Mouse (Mus musculus) intestine, postnatal 0 days (tissue): ENCODE measurements around the gene Ubxn1. TPM values are rescaled to one million over a fixed set of nuclear protein-coding genes. Genes with fewer than 3 reads are reported as not detected.
A peak's percentile ranks its signal among the peaks of the same experiment; 100 is the strongest.
"Not testable (repeated sequence)": the region's sequence is repeated elsewhere in the genome, so short reads cannot be mapped to it uniquely, and the experiment has no call there.

ENCODE experiments used
- ATAC-seq: fragments of 200-750 bp; cut with Nextera tagmentation; 2 replicates; pipeline ENCODE4 v1.8.0; 2017; ENCODE audit warnings: mild to moderate bottlenecking, moderate TSS enrichment, moderate library complexity
- H3K27ac ChIP-seq: fragments of 300-500 bp; sonication (generic); 2 replicates; pipeline ENCODE4 v1.5.1; 2014; ENCODE audit warnings: mild to moderate bottlenecking, low read depth, low read length, moderate library complexity
- H3K27me3 ChIP-seq: fragments of 300-500 bp; sonication (generic); replicated peaks from 2 replicates; pipeline ENCODE4 v1.6.1; 2014; ENCODE audit warnings: low read length, mixed read lengths; ENCODE audit not compliant: control insufficient read depth, insufficient read depth
- H3K36me3 ChIP-seq: fragments of 300-500 bp; sonication (generic); 2 replicates; pipeline ENCODE4 v1.6.1; 2014; ENCODE audit warnings: mild to moderate bottlenecking, moderate library complexity; ENCODE audit not compliant: control insufficient read depth, insufficient read depth
- H3K4me1 ChIP-seq: fragments of 300-500 bp; sonication (generic); replicated peaks from 2 replicates; pipeline ENCODE4 v1.6.1; 2014; ENCODE audit warnings: antibody characterized with exemption, low read length, mixed read lengths; ENCODE audit not compliant: control insufficient read depth, insufficient read depth
- H3K4me2 ChIP-seq: fragments of 300-500 bp; sonication (generic); replicated peaks from 2 replicates; pipeline ENCODE4 v1.6.1; 2014; ENCODE audit warnings: low read depth, mild to moderate bottlenecking, moderate library complexity
- H3K4me3 ChIP-seq: fragments of 300-500 bp; sonication (generic); 2 replicates; pipeline ENCODE4 v1.5.1; 2014; ENCODE audit warnings: low read depth, low read length
- H3K9ac ChIP-seq: fragments of 300-500 bp; sonication (generic); 2 replicates; pipeline ENCODE4 v1.6.1; 2014; ENCODE audit warnings: mild to moderate bottlenecking, low read depth, low read length
- H3K9me3 ChIP-seq: fragments of 300-500 bp; sonication (generic); 2 replicates; pipeline ENCODE4 v1.6.1; 2016; ENCODE audit warnings: mixed run types; ENCODE audit not compliant: control insufficient read depth
- CTCF ChIP-seq: sonication (generic); IDR thresholded peaks from 2 replicates; pipeline ENCODE4 v1.5.1; 2016; ENCODE audit warnings: low read depth, mild to moderate bottlenecking, control low read depth, antibody characterized with exemption, moderate library complexity
- WGBS: fragments of 180-500 bp; shearing (Covaris S2); extraction: QIAGEN DNeasy Blood & Tissue Kit; methylation state at CpG from one replicate; pipeline ENCODE4 v1.1.7; 2014; 5-methylcytosine and 5-hydroxymethylcytosine counted together
- polyA plus RNA-seq: library from polyadenylated mRNA; unstranded; fragments of >200 nt; fragmentation: Nextera tagmentation; extraction: Ambion mirVana; gene quantifications from 2 replicates; pipeline ENCODE4 v1.2.1, GENCODE M21; 2015

Ubxn1 gene
- polyA plus RNA-seq, 1 experiment from 2014 or later = 170 TPM

DNA sequence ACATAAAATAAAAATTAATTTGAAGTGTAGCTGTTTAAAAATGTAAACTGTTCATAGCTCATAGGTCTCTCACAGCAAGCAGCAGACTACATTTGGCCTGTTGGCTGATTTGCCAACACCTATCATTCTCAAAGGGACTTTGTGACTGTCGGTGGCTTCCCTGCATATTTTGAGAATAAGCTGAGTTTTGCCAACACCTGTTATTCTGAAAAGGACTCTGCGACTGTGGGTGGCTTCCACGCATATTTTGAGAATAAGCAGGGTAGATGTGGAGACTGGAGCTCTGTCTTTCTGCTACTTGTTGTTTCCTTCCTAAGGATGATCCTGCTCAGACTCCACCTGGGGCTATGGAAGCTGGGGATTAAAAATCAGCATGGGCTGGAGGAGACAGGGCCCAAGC lies 18.2 kb upstream of the Ubxn1 start:
- ATAC-seq = no peak
- WGBS = 83% methylated on average over 3 of the region's 3 CpGs
- H3K36me3 ChIP-seq = no peaks in the 10 kb centered on the region
- H3K27ac ChIP-seq = no peak overlapping the region
- no peaks in the 10 kb centered on the region for H3K4me1 ChIP-seq
- H3K27me3 ChIP-seq = no peaks in the 10 kb centered on the region
- no peak for TF ChIP-seq CTCF
- no peaks in the 10 kb centered on the region for H3K9me3 ChIP-seq
- H3K9ac ChIP-seq = no peak overlapping the region
- no peak overlapping the region for H3K4me3 ChIP-seq
- no peak overlapping the region for H3K4me2 ChIP-seq

DNA sequence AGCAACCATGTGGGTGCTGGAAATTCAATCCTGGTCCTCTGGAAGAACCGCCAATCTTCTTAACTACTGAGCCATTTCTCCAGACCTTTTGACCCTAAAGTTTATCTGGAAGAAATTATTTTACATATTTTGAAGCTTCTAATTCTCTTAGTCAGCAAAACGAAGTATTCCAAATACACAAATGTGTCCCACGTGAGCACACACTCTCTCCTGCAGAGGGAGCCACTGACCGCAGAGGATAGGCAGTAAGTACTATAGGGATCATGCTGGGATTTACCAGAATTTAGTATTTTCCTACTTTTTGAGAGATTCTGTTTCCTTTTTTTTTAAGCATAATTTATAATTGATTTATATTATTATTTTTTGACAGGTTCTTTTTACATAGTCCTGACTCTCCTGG lies 13.6 kb upstream of the Ubxn1 start:
- no peak for ATAC-seq
- Histone ChIP-seq H3K4me2 (no peak overlapping the region), H3K9me3 (no peaks in the 10 kb centered on the region), H3K27me3 (no peaks in the 10 kb centered on the region), H3K4me1 (no peaks in the 10 kb centered on the region), H3K27ac (no peak overlapping the region), H3K4me3 (no peak overlapping the region), H3K36me3 (no peaks in the 10 kb centered on the region), H3K9ac (no peak overlapping the region)
- TF ChIP-seq CTCF = peak; percentile 79
- 31% methylated on average over 4 of the region's 4 CpGs for WGBS

DNA sequence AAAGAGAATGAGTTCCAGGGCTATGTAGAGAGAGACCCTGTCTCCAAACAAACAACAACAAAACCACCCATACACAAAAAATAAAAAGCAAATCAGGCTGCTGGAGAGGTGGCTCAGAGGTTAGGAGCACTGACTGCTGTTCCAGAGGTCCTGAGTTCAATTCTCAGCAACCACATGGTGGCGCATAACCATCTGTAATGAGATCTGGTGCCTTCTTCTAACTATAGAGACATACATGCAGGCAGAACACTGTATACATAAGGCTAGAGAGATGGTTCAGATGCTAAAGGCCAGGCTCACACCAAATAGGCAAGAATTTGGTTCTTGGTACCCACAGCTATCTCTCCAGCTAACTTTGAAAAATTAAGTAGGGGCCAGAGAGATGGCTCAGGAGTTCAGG lies 12.3 kb upstream of the Ubxn1 start:
- Histone ChIP-seq H3K9ac (no peak overlapping the region), H3K27ac (no peak overlapping the region), H3K4me3 (no peak overlapping the region), H3K4me2 (no peak overlapping the region), H3K36me3 (no peaks in the 10 kb centered on the region), H3K4me1 (no peaks in the 10 kb centered on the region), H3K27me3 (no peaks in the 10 kb centered on the region), H3K9me3 (no peaks in the 10 kb centered on the region)
- WGBS = 17% methylated on average over 1 of the region's 1 CpGs
- ATAC-seq = no peak
- peak; percentile 69 for TF ChIP-seq CTCF

DNA sequence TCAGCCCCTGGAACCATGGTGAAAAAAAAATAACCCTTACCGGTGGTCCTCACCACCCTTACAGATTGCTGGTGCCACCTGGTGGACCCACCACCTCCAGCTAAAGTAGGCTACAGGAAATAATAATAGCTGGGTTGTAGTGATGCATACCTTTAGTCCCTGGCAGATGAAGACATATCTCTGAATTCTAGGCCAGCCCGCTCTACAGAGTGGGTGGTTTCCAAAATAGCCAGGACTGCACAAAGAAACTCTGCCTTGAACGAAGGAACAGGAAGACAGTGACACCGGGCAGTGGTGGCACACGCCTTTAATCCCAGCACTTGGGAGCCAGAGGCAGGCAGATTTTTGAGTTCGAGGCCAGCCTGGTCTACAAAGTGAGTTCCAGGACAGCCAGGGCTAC lies 7.0 kb upstream of the Ubxn1 start:
- no peaks in the 10 kb centered on the region for H3K36me3 ChIP-seq
- no peak for TF ChIP-seq CTCF
- H3K9me3 ChIP-seq = no peaks in the 10 kb centered on the region
- no peak for ATAC-seq
- no peaks in the 10 kb centered on the region for H3K4me1 ChIP-seq
- H3K9ac ChIP-seq = no peak overlapping the region
- H3K27me3 ChIP-seq = no peaks in the 10 kb centered on the region
- H3K4me2 ChIP-seq = no peak overlapping the region
- 84% methylated on average over 6 of the region's 6 CpGs for WGBS
- no peak overlapping the region for H3K4me3 ChIP-seq
- no peak overlapping the region for H3K27ac ChIP-seq

DNA sequence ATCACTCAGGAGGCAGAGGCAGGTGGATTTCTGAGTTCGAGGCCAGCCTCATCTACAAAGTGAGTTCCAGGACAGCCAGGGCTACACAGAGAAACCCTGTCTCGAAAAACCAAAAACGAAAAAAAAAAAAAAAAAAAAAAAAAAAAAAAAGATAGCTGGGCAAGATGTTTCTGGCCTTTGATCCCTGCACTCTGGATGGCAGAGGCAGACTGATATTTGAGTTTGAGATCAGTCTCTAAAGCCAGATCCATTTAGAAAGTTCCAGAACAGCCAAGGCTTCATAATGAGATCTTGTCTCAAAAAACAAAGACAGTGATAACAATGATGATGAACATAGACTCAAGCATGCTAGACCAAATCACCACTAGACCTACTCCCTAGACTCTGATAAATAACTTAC lies 915 bp upstream of the Ubxn1 start:
- peak overlapping the region; percentile 86 for H3K4me2 ChIP-seq
- H3K4me3 ChIP-seq = peak overlapping the region; percentile 80

DNA sequence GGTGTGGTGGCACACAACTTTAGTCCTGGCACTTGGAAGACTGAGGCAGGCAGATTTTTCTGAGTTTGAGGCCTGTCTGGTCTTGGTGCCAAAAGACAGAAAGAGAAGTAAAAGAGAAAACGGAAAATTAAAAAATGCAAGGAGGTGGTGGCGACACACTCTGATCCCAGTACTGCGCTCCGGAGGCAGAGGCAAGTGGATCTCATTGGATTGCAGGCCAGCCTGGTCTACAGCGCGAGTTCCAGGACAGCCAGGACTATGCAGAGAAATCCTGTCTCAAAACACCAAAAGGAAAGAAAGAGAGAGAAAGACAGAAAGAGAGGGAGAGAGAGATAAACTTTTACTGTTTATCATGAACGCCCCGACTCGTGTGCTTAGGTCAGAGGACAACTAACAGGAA lies 458 bp upstream of the Ubxn1 start:
- peak overlapping the region; percentile 87 for H3K27ac ChIP-seq
- H3K36me3 ChIP-seq = peaks cover 27% of the 10 kb centered on the region
- ATAC-seq = peak; percentile 12; the same call in 1 of the 2 replicates
- H3K27me3 ChIP-seq = no peaks in the 10 kb centered on the region
- WGBS = 38% methylated on average over 9 of the region's 9 CpGs
- peak overlapping the region; percentile 80 for H3K4me3 ChIP-seq
- peak overlapping the region; percentile 89 for H3K9ac ChIP-seq
- H3K4me2 ChIP-seq = peak overlapping the region; percentile 86
- H3K9me3 ChIP-seq = no peaks in the 10 kb centered on the region
- no peak for TF ChIP-seq CTCF
- 0 out of 2 replicates have a peak, but pooled peaks cover 3% of the 10 kb centered on the region for H3K4me1 ChIP-seq

More for the DNA sequence above, 915 bp upstream of the Ubxn1 start:
- WGBS = 79% methylated on average over 3 of the region's 3 CpGs
- ATAC-seq, H3K9me3 ChIP-seq, H3K27me3 ChIP-seq, H3K4me1 ChIP-seq: not testable (repeated sequence)
- H3K36me3 ChIP-seq = peaks cover 22% of the 10 kb centered on the region
- peak overlapping the region; percentile 87; the same call in 1 of the 2 replicates for H3K27ac ChIP-seq
- H3K9ac ChIP-seq = peak overlapping the region; percentile 89; the same call in 1 of the 2 replicates
